Mouse (Mus musculus): Measurements from ENCODE around the gene Galnt2. TPM values are rescaled to one million over a fixed set of nuclear protein-coding genes. Genes with fewer than 3 reads are reported as not detected.
A peak's percentile ranks its signal among the peaks of the same experiment; 100 is the strongest.

The Galnt2 gene
- polyA plus RNA-seq, 1 experiment from 2014 or later, result 42.8 TPM

GRCm38 (mm10) chr8:124294425-124294824 is 63.2 kb downstream of the Galnt2 start:
- H3K4me1 ChIP-seq, result peaks cover 39% of the 10 kb centered on the region
- H3K4me3 ChIP-seq, result no peak overlapping the region
- peaks cover 17% of the 10 kb centered on the region for H3K36me3 ChIP-seq
- peak overlapping the region; percentile 75 for H3K27ac ChIP-seq (replicated peaks)
- H3K27me3 ChIP-seq (replicated peaks), result no peaks in the 10 kb centered on the region
- H3K9me3 ChIP-seq, result no peaks in the 10 kb centered on the region
- peak overlapping the region; percentile 21; the same call in 1 of the 2 replicates for H3K4me2 ChIP-seq
- 0 out of 2 replicates have a peak, but pooled peaks have one; percentile 34 for ATAC-seq (ENCODE audit: extremely low read depth, insufficient number of reproducible peaks, low FRiP score, low TSS enrichment)
- 56% methylated on average over 6 of the region's 6 CpGs for WGBS
- H3K9ac ChIP-seq, result peak overlapping the region; percentile 37; the same call in 1 of the 2 replicates

- Histone ChIP-seq H3K9me3 (no peaks in the 10 kb centered on the region), H3K36me3 (peaks cover 17% of the 10 kb centered on the region), H3K9ac (no peak overlapping the region), H3K27me3 (replicated peaks) (no peaks in the 10 kb centered on the region), H3K4me3 (no peak overlapping the region), H3K4me1 (peaks cover 39% of the 10 kb centered on the region), H3K27ac (replicated peaks) (peak overlapping the region; percentile 75), H3K4me2 (0 out of 2 replicates have a peak overlapping the region, but pooled peaks have one; percentile 21)
- ATAC-seq (ENCODE audit: extremely low read depth, insufficient number of reproducible peaks, low FRiP score, low TSS enrichment), result no peak
- WGBS, result 48% methylated on average over 10 of the region's 10 CpGs
These were observed 63.7 kb downstream of the Galnt2 start for GRCm38 (mm10) chr8:124294900-124295299.

GRCm38 (mm10) chr8:124295357-124295756 is 64.2 kb downstream of the Galnt2 start:
- Histone ChIP-seq H3K27ac (replicated peaks) (peak overlapping the region; percentile 75), H3K36me3 (peaks cover 17% of the 10 kb centered on the region), H3K9me3 (no peaks in the 10 kb centered on the region), H3K4me3 (no peak overlapping the region), H3K4me2 (no peak overlapping the region), H3K27me3 (replicated peaks) (no peaks in the 10 kb centered on the region), H3K9ac (no peak overlapping the region), H3K4me1 (peaks cover 42% of the 10 kb centered on the region)
- WGBS, result 80% methylated on average over 6 of the region's 6 CpGs
- no peak for ATAC-seq (ENCODE audit: extremely low read depth, insufficient number of reproducible peaks, low FRiP score, low TSS enrichment)

- Histone ChIP-seq H3K27me3 (replicated peaks) (no peaks in the 10 kb centered on the region), H3K4me3 (no peak overlapping the region), H3K36me3 (peaks cover 21% of the 10 kb centered on the region), H3K4me1 (peaks cover 52% of the 10 kb centered on the region), H3K4me2 (no peak overlapping the region), H3K9ac (no peak overlapping the region), H3K27ac (replicated peaks) (no peak overlapping the region), H3K9me3 (no peaks in the 10 kb centered on the region)
- no peak for ATAC-seq (ENCODE audit: extremely low read depth, insufficient number of reproducible peaks, low FRiP score, low TSS enrichment)
- 74% methylated on average over 4 of the region's 4 CpGs for WGBS
These were observed 70.3 kb downstream of the Galnt2 start for GRCm38 (mm10) chr8:124301512-124301911.

- no peak overlapping the region for H3K4me2 ChIP-seq
- H3K9me3 ChIP-seq, result no peaks in the 10 kb centered on the region
- no peak overlapping the region for H3K27ac ChIP-seq (replicated peaks)
- 76% methylated on average over 7 of the region's 7 CpGs for WGBS
- H3K9ac ChIP-seq, result no peak overlapping the region
- H3K27me3 ChIP-seq (replicated peaks), result no peaks in the 10 kb centered on the region
- peaks cover 22% of the 10 kb centered on the region for H3K36me3 ChIP-seq
- peaks cover 58% of the 10 kb centered on the region for H3K4me1 ChIP-seq
- no peak for ATAC-seq (ENCODE audit: extremely low read depth, insufficient number of reproducible peaks, low FRiP score, low TSS enrichment)
- no peak overlapping the region for H3K4me3 ChIP-seq
These were observed 70.9 kb downstream of the Galnt2 start for GRCm38 (mm10) chr8:124301935-124302555.

GRCm38 (mm10) chr8:124303211-124303902 is 72.2 kb downstream of the Galnt2 start:
- no peaks in the 10 kb centered on the region for H3K27me3 ChIP-seq (replicated peaks)
- H3K36me3 ChIP-seq, result peaks cover 21% of the 10 kb centered on the region
- no peaks in the 10 kb centered on the region for H3K9me3 ChIP-seq
- H3K9ac ChIP-seq, result no peak overlapping the region
- WGBS, result 84% methylated on average over 15 of the region's 15 CpGs
- H3K4me2 ChIP-seq, result no peak overlapping the region
- H3K4me1 ChIP-seq, result peaks cover 67% of the 10 kb centered on the region
- ATAC-seq (ENCODE audit: extremely low read depth, insufficient number of reproducible peaks, low FRiP score, low TSS enrichment), result no peak
- no peak overlapping the region for H3K27ac ChIP-seq (replicated peaks)
- no peak overlapping the region for H3K4me3 ChIP-seq

GRCm38 (mm10) chr8:124304141-124304540 is 73.0 kb downstream of the Galnt2 start:
- peaks cover 21% of the 10 kb centered on the region for H3K36me3 ChIP-seq
- 76% methylated on average over 4 of the region's 4 CpGs for WGBS
- H3K27ac ChIP-seq (replicated peaks), result no peak overlapping the region
- ATAC-seq (ENCODE audit: extremely low read depth, insufficient number of reproducible peaks, low FRiP score, low TSS enrichment), result no peak
- no peaks in the 10 kb centered on the region for H3K9me3 ChIP-seq
- 0 out of 2 replicates have a peak overlapping the region, but pooled peaks have one; percentile 40 for H3K9ac ChIP-seq
- peaks cover 67% of the 10 kb centered on the region for H3K4me1 ChIP-seq
- H3K4me3 ChIP-seq, result no peak overlapping the region
- no peaks in the 10 kb centered on the region for H3K27me3 ChIP-seq (replicated peaks)
- H3K4me2 ChIP-seq, result no peak overlapping the region

GRCm38 (mm10) chr8:124306574-124306973 is 75.4 kb downstream of the Galnt2 start:
- no peak for ATAC-seq (ENCODE audit: extremely low read depth, insufficient number of reproducible peaks, low FRiP score, low TSS enrichment)
- Histone ChIP-seq H3K4me2 (no peak overlapping the region), H3K9me3 (no peaks in the 10 kb centered on the region), H3K4me1 (peaks cover 58% of the 10 kb centered on the region), H3K36me3 (peaks cover 21% of the 10 kb centered on the region), H3K27me3 (replicated peaks) (no peaks in the 10 kb centered on the region), H3K9ac (0 out of 2 replicates have a peak overlapping the region, but pooled peaks have one; percentile 21), H3K4me3 (no peak overlapping the region), H3K27ac (replicated peaks) (0 out of 2 replicates have a peak overlapping the region, but pooled peaks have one; percentile 4)
- WGBS, result 44% methylated on average over 7 of the region's 7 CpGs

- Histone ChIP-seq H3K9me3 (no peaks in the 10 kb centered on the region), H3K27ac (replicated peaks) (no peak overlapping the region), H3K4me1 (peaks cover 46% of the 10 kb centered on the region), H3K4me3 (no peak overlapping the region), H3K27me3 (replicated peaks) (no peaks in the 10 kb centered on the region), H3K4me2 (no peak overlapping the region), H3K36me3 (peaks cover 21% of the 10 kb centered on the region), H3K9ac (no peak overlapping the region)
- 82% methylated on average over 10 of the region's 10 CpGs for WGBS
- no peak for ATAC-seq (ENCODE audit: extremely low read depth, insufficient number of reproducible peaks, low FRiP score, low TSS enrichment)
These were observed 76.5 kb downstream of the Galnt2 start for GRCm38 (mm10) chr8:124307700-124308099.

GRCm38 (mm10) chr8:124310509-124310908 is 79.3 kb downstream of the Galnt2 start:
- peaks cover 58% of the 10 kb centered on the region for H3K4me1 ChIP-seq
- H3K27ac ChIP-seq (replicated peaks), result no peak overlapping the region
- H3K9me3 ChIP-seq, result no peaks in the 10 kb centered on the region
- no peak overlapping the region for H3K9ac ChIP-seq
- 80% methylated on average over 13 of the region's 13 CpGs for WGBS
- ATAC-seq (ENCODE audit: extremely low read depth, insufficient number of reproducible peaks, low FRiP score, low TSS enrichment), result no peak
- no peak overlapping the region for H3K4me2 ChIP-seq
- H3K36me3 ChIP-seq, result peaks cover 16% of the 10 kb centered on the region
- H3K4me3 ChIP-seq, result no peak overlapping the region
- no peaks in the 10 kb centered on the region for H3K27me3 ChIP-seq (replicated peaks)

- no peak for ATAC-seq (ENCODE audit: extremely low read depth, insufficient number of reproducible peaks, low FRiP score, low TSS enrichment)
- H3K4me1 ChIP-seq, result peaks cover 58% of the 10 kb centered on the region
- 90% methylated on average over 6 of the region's 6 CpGs for WGBS
- H3K27me3 ChIP-seq (replicated peaks), result no peaks in the 10 kb centered on the region
- no peak overlapping the region for H3K27ac ChIP-seq (replicated peaks)
- H3K9me3 ChIP-seq, result no peaks in the 10 kb centered on the region
- H3K9ac ChIP-seq, result no peak overlapping the region
- H3K4me3 ChIP-seq, result no peak overlapping the region
- H3K4me2 ChIP-seq, result no peak overlapping the region
- peaks cover 10% of the 10 kb centered on the region for H3K36me3 ChIP-seq
These were observed 79.9 kb downstream of the Galnt2 start for GRCm38 (mm10) chr8:124311111-124311510.
